Mouse (Mus musculus): Measurements from ENCODE around the gene Sag. TPM values are rescaled to one million over a fixed set of nuclear protein-coding genes. Genes with fewer than 3 reads are reported as not detected.

The Sag gene
- 0.78 and 0.80 TPM in 2 replicates for polyA plus RNA-seq (2012; rRNA removed)

- TF ChIP-seq CTCF (IDR thresholded peaks at IDR 0.05; ENCODE audit: borderline replicate concordance, insufficient read depth, low read depth, low read length) (no peak), POLR2A (IDR thresholded peaks at IDR 0.05; ENCODE audit: borderline replicate concordance, insufficient read depth, low read length) (no peak)
- Histone ChIP-seq H3K4me3 (replicated peaks; ENCODE audit: insufficient read depth, low read depth, low read length) (no peak within 1 kb of the TSS), H3K27me3 (ENCODE audit: control insufficient read depth, insufficient read depth, low read length) (no peaks in the 10 kb centered on the region), H3K4me1 (ENCODE audit: control insufficient read depth, insufficient read depth, low read length) (0 out of 2 replicates have a peak, but pooled peaks cover 5% of the 10 kb centered on the region), H3K27ac (ENCODE audit: insufficient read depth, low read length) (no peak within 1 kb of the TSS)
- 80% methylated on average over 6 of the region's 6 CpGs for WGBS
- no peak for DNase-seq
These were observed at the start of gene Sag for GRCm38 (mm10) chr1:87803576-87803975. Gene Sag, plus strand, starts transcription at chr1:87803680.

- no peaks in the 10 kb centered on the region for H3K4me1 ChIP-seq (ENCODE audit: control insufficient read depth, insufficient read depth, low read length)
These were observed 47.6 kb upstream of the Sag start, which contains the start of gene Atg16l1 for GRCm38 (mm10) chr1:87755641-87756470. Gene Atg16l1, plus strand, starts transcription at chr1:87755870.

DNA sequence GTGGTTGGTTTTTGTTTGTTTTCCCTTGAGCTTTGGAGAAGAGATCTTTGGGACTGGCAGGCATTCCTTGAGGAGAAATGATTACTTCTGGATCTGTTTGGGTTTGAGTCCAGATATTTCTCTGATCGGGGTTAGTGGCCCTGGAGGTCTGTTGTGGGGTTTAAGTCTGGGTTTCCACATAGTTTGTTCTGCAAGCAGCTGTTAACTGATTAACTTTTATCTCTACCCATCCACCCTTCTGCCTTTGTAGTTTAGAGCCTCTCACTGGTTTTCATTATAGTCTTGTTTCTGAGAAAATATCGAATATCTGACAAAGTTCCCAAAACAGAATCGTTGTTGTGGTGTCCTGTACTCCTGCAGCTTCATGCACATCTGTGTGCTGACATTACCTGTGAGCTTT, 39.7 kb upstream of the Sag start:
- 98% methylated on average over 3 of the region's 3 CpGs for WGBS
- TF ChIP-seq CTCF (IDR thresholded peaks at IDR 0.05; ENCODE audit: borderline replicate concordance, insufficient read depth, low read depth, low read length) (no peak), POLR2A (IDR thresholded peaks at IDR 0.05; ENCODE audit: borderline replicate concordance, insufficient read depth, low read length) (no peak)
- Histone ChIP-seq H3K27ac (ENCODE audit: insufficient read depth, low read length) (no peak overlapping the region), H3K4me1 (ENCODE audit: control insufficient read depth, insufficient read depth, low read length) (no peaks in the 10 kb centered on the region), H3K4me3 (replicated peaks; ENCODE audit: insufficient read depth, low read depth, low read length) (no peak overlapping the region), H3K27me3 (ENCODE audit: control insufficient read depth, insufficient read depth, low read length) (no peaks in the 10 kb centered on the region)
- no peak for DNase-seq

More at GRCm38 (mm10) chr1:87755641-87756470, 47.6 kb upstream of the Sag start, which contains the start of gene Atg16l1:
- peak within 1 kb of the TSS; percentile 82 for H3K27ac ChIP-seq (ENCODE audit: insufficient read depth, low read length)
- TF ChIP-seq POLR2A (IDR thresholded peaks at IDR 0.05; ENCODE audit: borderline replicate concordance, insufficient read depth, low read length): peak; percentile 60
- TF ChIP-seq CTCF (IDR thresholded peaks at IDR 0.05; ENCODE audit: borderline replicate concordance, insufficient read depth, low read depth, low read length): peak; percentile 56
- 1% methylated on average over 79 of the region's 79 CpGs for WGBS
- no peaks in the 10 kb centered on the region; the same call in 1 of the 2 replicates for H3K27me3 ChIP-seq (ENCODE audit: control insufficient read depth, insufficient read depth, low read length)
- peak; percentile 96 to 97 for DNase-seq
- peak within 1 kb of the TSS; percentile 75 for H3K4me3 ChIP-seq (replicated peaks; ENCODE audit: insufficient read depth, low read depth, low read length)

DNA sequence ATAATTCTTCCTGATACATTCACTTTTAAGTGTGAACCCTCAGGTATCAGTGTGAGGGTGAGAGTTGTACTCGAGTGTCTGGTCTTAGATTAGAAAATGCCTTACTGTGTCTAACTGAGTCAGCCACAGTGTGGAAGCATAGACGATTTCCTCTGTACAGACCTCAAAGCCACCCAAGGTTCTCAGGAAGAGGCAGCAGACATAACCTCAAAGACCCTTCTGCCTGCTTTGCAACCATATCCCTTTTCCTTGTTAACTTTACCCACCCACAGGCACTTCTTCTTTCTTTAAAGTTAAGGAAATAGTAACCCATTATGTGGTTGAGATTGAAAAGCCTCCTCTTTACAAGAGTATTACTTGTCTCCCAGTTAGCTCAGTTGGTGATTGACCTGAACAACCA, 37.7 kb upstream of the Sag start:
- H3K4me1 ChIP-seq (ENCODE audit: control insufficient read depth, insufficient read depth, low read length): no peaks in the 10 kb centered on the region
- no peaks in the 10 kb centered on the region for H3K27me3 ChIP-seq (ENCODE audit: control insufficient read depth, insufficient read depth, low read length)
- H3K27ac ChIP-seq (ENCODE audit: insufficient read depth, low read length): no peak overlapping the region
- 93% methylated on average over 2 of the region's 2 CpGs for WGBS
- no peak for TF ChIP-seq CTCF (IDR thresholded peaks at IDR 0.05; ENCODE audit: borderline replicate concordance, insufficient read depth, low read depth, low read length)
- no peak for TF ChIP-seq POLR2A (IDR thresholded peaks at IDR 0.05; ENCODE audit: borderline replicate concordance, insufficient read depth, low read length)
- H3K4me3 ChIP-seq (replicated peaks; ENCODE audit: insufficient read depth, low read depth, low read length): no peak overlapping the region
- DNase-seq: no peak

- H3K4me1 ChIP-seq (ENCODE audit: control insufficient read depth, insufficient read depth, low read length): no peaks in the 10 kb centered on the region
- no peaks in the 10 kb centered on the region for H3K27me3 ChIP-seq (ENCODE audit: control insufficient read depth, insufficient read depth, low read length)
- no peak overlapping the region for H3K27ac ChIP-seq (ENCODE audit: insufficient read depth, low read length)
- no peak for DNase-seq
- H3K4me3 ChIP-seq (replicated peaks; ENCODE audit: insufficient read depth, low read depth, low read length): no peak overlapping the region
- TF ChIP-seq POLR2A (IDR thresholded peaks at IDR 0.05; ENCODE audit: borderline replicate concordance, insufficient read depth, low read length) (no peak), CTCF (IDR thresholded peaks at IDR 0.05; ENCODE audit: borderline replicate concordance, insufficient read depth, low read depth, low read length) (peak; percentile 70)
- WGBS: 90% methylated on average over 3 of the region's 3 CpGs
These were observed 37.2 kb upstream of the Sag start for GRCm38 (mm10) chr1:87766233-87766632.

GRCm38 (mm10) chr1:87769263-87769662, 34.2 kb upstream of the Sag start:
- H3K27me3 ChIP-seq (ENCODE audit: control insufficient read depth, insufficient read depth, low read length): no peaks in the 10 kb centered on the region
- H3K4me1 ChIP-seq (ENCODE audit: control insufficient read depth, insufficient read depth, low read length): no peaks in the 10 kb centered on the region
- DNase-seq: no peak
- no peak for TF ChIP-seq CTCF (IDR thresholded peaks at IDR 0.05; ENCODE audit: borderline replicate concordance, insufficient read depth, low read depth, low read length)
- no peak for TF ChIP-seq POLR2A (IDR thresholded peaks at IDR 0.05; ENCODE audit: borderline replicate concordance, insufficient read depth, low read length)
- H3K4me3 ChIP-seq (replicated peaks; ENCODE audit: insufficient read depth, low read depth, low read length): no peak overlapping the region
- no peak overlapping the region for H3K27ac ChIP-seq (ENCODE audit: insufficient read depth, low read length)
- 100% methylated on average over 2 of the region's 2 CpGs for WGBS

DNA sequence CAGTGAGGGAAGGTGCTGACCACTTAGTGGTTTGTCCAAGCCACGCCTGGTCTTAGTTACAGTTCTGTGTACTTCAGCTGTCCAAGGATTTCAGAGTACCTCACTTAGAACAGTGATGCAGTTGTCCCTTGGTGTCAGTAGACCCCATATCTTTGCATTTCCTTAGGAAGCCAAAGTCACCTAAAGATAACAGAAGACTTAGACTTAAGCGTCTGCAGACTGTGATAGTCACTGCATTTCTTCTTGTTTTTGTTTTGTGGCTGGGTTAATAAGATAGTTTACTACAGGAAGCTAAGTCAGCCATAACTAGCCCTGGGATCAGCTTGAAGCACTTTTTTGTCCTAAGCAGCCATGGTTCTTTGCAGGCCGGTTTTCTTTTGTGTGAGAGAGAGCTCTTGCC, 33.0 kb upstream of the Sag start:
- Histone ChIP-seq H3K27ac (ENCODE audit: insufficient read depth, low read length) (no peak overlapping the region), H3K27me3 (ENCODE audit: control insufficient read depth, insufficient read depth, low read length) (no peaks in the 10 kb centered on the region), H3K4me1 (ENCODE audit: control insufficient read depth, insufficient read depth, low read length) (no peaks in the 10 kb centered on the region), H3K4me3 (replicated peaks; ENCODE audit: insufficient read depth, low read depth, low read length) (no peak overlapping the region)
- no peak for TF ChIP-seq CTCF (IDR thresholded peaks at IDR 0.05; ENCODE audit: borderline replicate concordance, insufficient read depth, low read depth, low read length)
- no peak for TF ChIP-seq POLR2A (IDR thresholded peaks at IDR 0.05; ENCODE audit: borderline replicate concordance, insufficient read depth, low read length)
- WGBS: 99% methylated on average over 3 of the region's 3 CpGs
- no peak for DNase-seq

- H3K27ac ChIP-seq (ENCODE audit: insufficient read depth, low read length): no peak overlapping the region
- H3K27me3 ChIP-seq (ENCODE audit: control insufficient read depth, insufficient read depth, low read length): no peaks in the 10 kb centered on the region
- H3K4me1 ChIP-seq (ENCODE audit: control insufficient read depth, insufficient read depth, low read length): no peaks in the 10 kb centered on the region
- H3K4me3 ChIP-seq (replicated peaks; ENCODE audit: insufficient read depth, low read depth, low read length): no peak overlapping the region
- 95% methylated on average over 3 of the region's 3 CpGs for WGBS
- TF ChIP-seq POLR2A (IDR thresholded peaks at IDR 0.05; ENCODE audit: borderline replicate concordance, insufficient read depth, low read length) (no peak), CTCF (IDR thresholded peaks at IDR 0.05; ENCODE audit: borderline replicate concordance, insufficient read depth, low read depth, low read length) (no peak)
- no peak for DNase-seq
These were observed 31.8 kb upstream of the Sag start for GRCm38 (mm10) chr1:87771724-87772123.

Data from cerebellum, adult 2 months (tissue).